In the genomic region with DNA sequence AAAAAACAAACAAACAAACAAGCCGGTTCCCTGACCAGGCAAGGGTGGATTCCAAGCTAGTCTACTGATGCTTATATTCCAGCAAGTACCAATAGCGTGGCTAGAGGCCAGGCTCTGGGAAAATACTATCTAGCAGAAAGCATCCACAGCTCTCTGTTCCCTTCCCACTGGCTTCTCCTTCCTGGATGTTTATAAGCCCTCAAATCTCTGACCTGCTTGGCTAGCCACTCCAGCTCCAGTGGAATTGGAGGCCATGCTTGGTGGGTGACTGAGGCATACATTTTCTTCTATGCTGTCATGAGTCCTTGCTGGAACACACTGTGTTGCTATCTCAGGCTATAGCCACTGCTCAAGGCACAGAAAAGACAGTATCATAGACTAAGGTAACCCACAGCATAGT, we compare ENCODE assay signal across 9 mouse cellular contexts. TPM values are rescaled to one million over a fixed set of nuclear protein-coding genes. Genes with fewer than 3 reads are reported as not detected.
A peak's percentile ranks its signal among the peaks of the same experiment; 100 is the strongest.
DNase-seq lines count a peak whose midpoint lies in the region; ATAC-seq and TF ChIP-seq lines count a peak whose summit lies in the region.
"Had no signal": no experiment of that assay in that cellular context is flagged by ENCODE, and none has a peak within 500 bp of the region (broad histone marks: within the 10 kb centered on the region; RNA-seq: fewer than 3 reads in every experiment).

No protein-coding gene starts in this region.

- peak overlapping the region; percentile 37 for H3K27ac ChIP-seq in hindbrain, embryonic 13.5 days
- no peak overlapping the region for H3K27ac ChIP-seq in hindbrain, embryonic 10.5 days
- peak overlapping the region; percentile 94 for H3K27ac ChIP-seq in brown adipose tissue, adult 24 weeks (replicated peaks; ENCODE audit: low read depth, low read length)
- H3K27ac ChIP-seq in forebrain, embryonic 16.5 days (ENCODE audit: low read length) = no peak overlapping the region; the same call in 1 of the 2 replicates
- H3K27ac ChIP-seq in liver, postnatal 0 days (ENCODE audit: low read depth) = peak overlapping the region; percentile 96

- no peak for ATAC-seq in hindbrain, embryonic 13.5 days (ENCODE audit: low FRiP score)
- ATAC-seq in forebrain, embryonic 16.5 days = no peak
- no peak for ATAC-seq in liver, postnatal 0 days

- H3K27me3 ChIP-seq in hindbrain, embryonic 13.5 days = no peaks in the 10 kb centered on the region
- no peaks in the 10 kb centered on the region for H3K27me3 ChIP-seq in hindbrain, embryonic 10.5 days (ENCODE audit: insufficient read depth, poor library complexity, severe bottlenecking)
- no peaks in the 10 kb centered on the region for H3K27me3 ChIP-seq in forebrain, embryonic 16.5 days (replicated peaks; ENCODE audit: control insufficient read depth, insufficient read depth, low read length)
- no peaks in the 10 kb centered on the region for H3K27me3 ChIP-seq in liver, postnatal 0 days (ENCODE audit: insufficient read depth, low read length)

- no peak for TF ChIP-seq EP300 in liver, postnatal 0 days (IDR thresholded peaks at IDR 0.05; ENCODE audit: low read depth)

- peak overlapping the region; percentile 79 for H3K9ac ChIP-seq in hindbrain, embryonic 13.5 days
- peak overlapping the region; percentile 17; the same call in 1 of the 2 replicates for H3K9ac ChIP-seq in forebrain, embryonic 16.5 days (replicated peaks; ENCODE audit: low read depth, low read length)
- peak overlapping the region; percentile 81 for H3K9ac ChIP-seq in liver, postnatal 0 days (replicated peaks)

- TF ChIP-seq CTCF in liver, postnatal 0 days (IDR thresholded peaks at IDR 0.05; ENCODE audit: low read depth) = no peak

- no peak for DNase-seq in hindbrain, embryonic 10.5 days (ENCODE audit: low spot score)
- no peak for DNase-seq in liver, postnatal 0 days
- DNase-seq in right cerebral cortex, postnatal 14 days = no peak
- DNase-seq in T-cell, adult 2 months (ENCODE audit: low spot score) = no peak
- no peak for DNase-seq in spleen, postnatal 14 days (ENCODE audit: low spot score in 2 of 2)

- H3K4me2 ChIP-seq in hindbrain, embryonic 13.5 days = peak overlapping the region; percentile 89
- peak overlapping the region; percentile 84 for H3K4me2 ChIP-seq in forebrain, embryonic 16.5 days (ENCODE audit: low read length)
- H3K4me2 ChIP-seq in liver, postnatal 0 days (ENCODE audit: low read depth, low read length) = peak overlapping the region; percentile 96

- peak overlapping the region; percentile 57 for H3K4me3 ChIP-seq in hindbrain, embryonic 13.5 days
- H3K4me3 ChIP-seq in hindbrain, embryonic 10.5 days = no peak overlapping the region
- H3K4me3 ChIP-seq in brown adipose tissue, adult 24 weeks (ENCODE audit: insufficient read depth, low read depth, low read length) = peak overlapping the region; percentile 85
- peak overlapping the region; percentile 81 for H3K4me3 ChIP-seq in forebrain, embryonic 16.5 days (replicated peaks; ENCODE audit: low read length)
- peak overlapping the region; percentile 72 for H3K4me3 ChIP-seq in liver, postnatal 0 days (ENCODE audit: low read depth, low read length)

- H3K9me3 ChIP-seq in hindbrain, embryonic 13.5 days = no peaks in the 10 kb centered on the region
- peaks cover 9% of the 10 kb centered on the region for H3K9me3 ChIP-seq in hindbrain, embryonic 10.5 days
- H3K9me3 ChIP-seq in forebrain, embryonic 16.5 days (ENCODE audit: control insufficient read depth, low read length) = no peaks in the 10 kb centered on the region
- H3K9me3 ChIP-seq in liver, postnatal 0 days (ENCODE audit: low read length) = no peaks in the 10 kb centered on the region

- peaks cover 24% of the 10 kb centered on the region for H3K36me3 ChIP-seq in hindbrain, embryonic 13.5 days
- peaks cover 54% of the 10 kb centered on the region for H3K36me3 ChIP-seq in hindbrain, embryonic 10.5 days
- H3K36me3 ChIP-seq in forebrain, embryonic 16.5 days (ENCODE audit: control insufficient read depth, insufficient read depth) = peaks cover 10% of the 10 kb centered on the region
- H3K36me3 ChIP-seq in liver, postnatal 0 days (replicated peaks; ENCODE audit: insufficient read depth, low read length) = peaks cover 44% of the 10 kb centered on the region

- H3K4me1 ChIP-seq in hindbrain, embryonic 13.5 days (replicated peaks) = peaks cover 50% of the 10 kb centered on the region
- peaks cover 32% of the 10 kb centered on the region for H3K4me1 ChIP-seq in hindbrain, embryonic 10.5 days (replicated peaks)
- peaks cover 9% of the 10 kb centered on the region for H3K4me1 ChIP-seq in brown adipose tissue, adult 24 weeks (ENCODE audit: control insufficient read depth, insufficient read depth, insufficient read length, low read length)
- peaks cover 44% of the 10 kb centered on the region for H3K4me1 ChIP-seq in forebrain, embryonic 16.5 days (replicated peaks; ENCODE audit: control insufficient read depth, insufficient read depth, low read length)
- H3K4me1 ChIP-seq in liver, postnatal 0 days (ENCODE audit: insufficient read depth) = peaks cover 25% of the 10 kb centered on the region

- WGBS in hindbrain, embryonic 13.5 days = 81% methylated on average over 2 of the region's 2 CpGs
- WGBS in hindbrain, embryonic 10.5 days = 92% methylated on average over 2 of the region's 2 CpGs
- WGBS in forebrain, embryonic 16.5 days = 73% methylated on average over 2 of the region's 2 CpGs
- WGBS in liver, postnatal 0 days (ENCODE audit: insufficient replicate concordance) = 74% methylated on average over 2 of the region's 2 CpGs

RNA-seq across cellular contexts. Expression of a gene that starts 2.0 kb away (rescaled TPM):
- polyA plus RNA-seq in hindbrain, embryonic 13.5 days (2015; fragmentation: Nextera tagmentation; extraction: Ambion mirVana) = 1,104 and 1,361 TPM in 2 replicates
- polyA plus RNA-seq in hindbrain, embryonic 10.5 days (2016; fragmentation: Nextera tagmentation; extraction: Ambion mirVana) = 764 and 766 TPM in 2 replicates
- 8,737 and 9,357 TPM in 2 replicates for polyA plus RNA-seq in brown adipose tissue, adult 24 weeks (2012; ENCODE audit: insufficient read depth, insufficient read length, missing spikeins)
- polyA plus RNA-seq in forebrain, embryonic 16.5 days (2015; fragmentation: Nextera tagmentation; extraction: Ambion mirVana) = 1,146 and 1,367 TPM in 2 replicates
- polyA plus RNA-seq in liver, postnatal 0 days (2015; fragmentation: Nextera tagmentation; extraction: Ambion mirVana) = 2,261 and 2,342 TPM in 2 replicates

RNA-seq across cellular contexts. Expression of a gene that starts 2.1 kb away (rescaled TPM):
- 20.1 and 21.6 TPM in 2 replicates for polyA plus RNA-seq in hindbrain, embryonic 13.5 days (2015; fragmentation: Nextera tagmentation; extraction: Ambion mirVana)
- polyA plus RNA-seq in hindbrain, embryonic 10.5 days (2016; fragmentation: Nextera tagmentation; extraction: Ambion mirVana) = 22.6 and 26.0 TPM in 2 replicates
- 3.3 and 8.9 TPM in 2 replicates for polyA plus RNA-seq in brown adipose tissue, adult 24 weeks (2012; ENCODE audit: insufficient read depth, insufficient read length, missing spikeins)
- 22.8 and 28.6 TPM in 2 replicates for polyA plus RNA-seq in forebrain, embryonic 16.5 days (2015; fragmentation: Nextera tagmentation; extraction: Ambion mirVana)
- 5.1 and 5.5 TPM in 2 replicates for polyA plus RNA-seq in liver, postnatal 0 days (2015; fragmentation: Nextera tagmentation; extraction: Ambion mirVana)
- polyA plus RNA-seq: small intestine, adult 2 months had no signal

RNA-seq across cellular contexts. Expression of a gene that starts 45.0 kb away (rescaled TPM):
- polyA plus RNA-seq in hindbrain, embryonic 13.5 days (2015; fragmentation: Nextera tagmentation; extraction: Ambion mirVana) = 7.9 and 8.0 TPM in 2 replicates
- polyA plus RNA-seq in hindbrain, embryonic 10.5 days (2016; fragmentation: Nextera tagmentation; extraction: Ambion mirVana) = 10.0 and 10.4 TPM in 2 replicates
- polyA plus RNA-seq in brown adipose tissue, adult 24 weeks (2012; ENCODE audit: insufficient read depth, insufficient read length, missing spikeins) = 53.3 and 66.7 TPM in 2 replicates
- 5.6 and 6.4 TPM in 2 replicates for polyA plus RNA-seq in forebrain, embryonic 16.5 days (2015; fragmentation: Nextera tagmentation; extraction: Ambion mirVana)
- 194 and 201 TPM in 2 replicates for polyA plus RNA-seq in liver, postnatal 0 days (2015; fragmentation: Nextera tagmentation; extraction: Ambion mirVana)

Comparison
In these comparisons a context has a peak if more than half of its experiments do, and no peak if none do; other contexts are left out.
1. H3K27ac ChIP-seq: peak in hindbrain, embryonic 13.5 days (single experiment), brown adipose tissue, adult 24 weeks (single experiment) and liver, postnatal 0 days (single experiment); none in hindbrain, embryonic 10.5 days (single experiment) and forebrain, embryonic 16.5 days (single experiment).
2. H3K9ac ChIP-seq: peak in every context shown above with its lines; median percentile 81 in liver, postnatal 0 days; 79 in hindbrain, embryonic 13.5 days; 17 in forebrain, embryonic 16.5 days.
3. Peak in every context shown above with its lines, with median percentiles within 50 percentile points of each other: H3K4me2 ChIP-seq.